Mouse (Mus musculus): ENCODE data around the gene Med24. TPM values are rescaled to one million over a fixed set of nuclear protein-coding genes. Genes with fewer than 3 reads are reported as not detected.
A peak's percentile ranks its signal among the peaks of the same experiment; 100 is the strongest.

The Med24 gene
- polyA plus RNA-seq, 1 experiment = 13.2 TPM

DNA sequence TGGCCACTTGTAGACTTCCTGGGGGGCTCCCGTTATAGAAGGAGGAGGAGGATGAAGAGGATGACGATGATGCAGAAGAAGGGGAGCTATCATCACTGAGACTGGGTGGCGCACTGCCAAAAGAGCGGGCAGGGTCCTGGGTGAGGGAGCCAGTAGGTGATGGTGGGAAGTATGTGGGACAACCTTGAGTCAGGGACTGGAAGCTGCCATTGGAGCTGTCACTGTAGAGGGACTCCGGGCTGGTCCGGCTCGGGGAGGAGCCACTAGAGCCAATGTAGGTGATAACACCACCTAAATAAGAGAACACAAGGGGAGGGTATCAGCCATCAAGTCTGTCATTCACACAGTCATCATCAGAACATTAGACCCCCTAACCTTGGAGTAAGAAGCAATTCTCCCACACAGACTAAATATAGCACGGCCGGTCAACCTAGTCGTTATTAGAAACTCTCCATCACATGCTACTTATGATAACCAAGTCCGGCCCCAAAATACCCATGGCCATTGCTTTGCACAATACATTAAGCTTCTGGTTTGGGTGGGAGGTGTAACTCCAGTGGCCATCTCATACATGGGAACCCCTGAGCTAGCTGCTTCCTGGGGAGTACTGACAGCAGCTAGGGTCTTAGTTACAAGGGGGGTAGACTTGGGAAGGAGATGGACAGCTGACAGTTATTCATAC, 42.8 kb upstream of the Med24 start:
- no peak for TF ChIP-seq GATA1 (IDR thresholded peaks at IDR 0.05; ENCODE audit: low read length)
- no peaks in the 10 kb centered on the region for H3K9me3 ChIP-seq (ENCODE audit: control insufficient read depth, low read length)
- peaks cover 98% of the 10 kb centered on the region for H3K4me1 ChIP-seq (ENCODE audit: control insufficient read depth)
- H3K36me3 ChIP-seq (ENCODE audit: control insufficient read depth) = peaks cover 26% of the 10 kb centered on the region
- H3K27me3 ChIP-seq (ENCODE audit: control insufficient read depth) = no peaks in the 10 kb centered on the region
- no peak overlapping the region for H3K4me3 ChIP-seq (replicated peaks)

DNA sequence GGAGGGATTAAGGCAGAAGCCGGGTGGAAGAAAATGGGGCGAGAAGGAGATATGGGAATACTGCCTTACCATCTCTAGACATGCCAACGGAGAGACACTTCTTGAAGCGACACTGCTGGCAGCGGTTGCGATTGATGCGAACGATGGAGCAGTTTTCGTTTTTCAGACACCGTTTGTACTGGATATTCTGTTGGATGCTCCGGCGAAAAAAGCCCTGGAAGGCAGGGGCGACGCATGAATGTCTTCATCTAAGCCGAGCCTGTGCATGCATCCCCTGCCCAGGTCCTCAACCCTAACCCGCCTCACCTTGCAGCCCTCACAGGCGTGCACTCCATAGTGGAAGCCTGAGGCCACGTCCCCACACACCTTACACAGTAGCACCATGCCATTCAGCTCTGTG, 41.9 kb upstream of the Med24 start:
- H3K36me3 ChIP-seq (ENCODE audit: control insufficient read depth) = peaks cover 31% of the 10 kb centered on the region
- H3K4me3 ChIP-seq (replicated peaks) = no peak overlapping the region
- TF ChIP-seq GATA1 (IDR thresholded peaks at IDR 0.05; ENCODE audit: low read length) = no peak
- TF ChIP-seq TAL1 (IDR thresholded peaks at IDR 0.05; ENCODE audit: low read length) = no peak
- no peaks in the 10 kb centered on the region for H3K27me3 ChIP-seq (ENCODE audit: control insufficient read depth)
- H3K9me3 ChIP-seq (ENCODE audit: control insufficient read depth, low read length) = no peaks in the 10 kb centered on the region
- peaks cover 98% of the 10 kb centered on the region for H3K4me1 ChIP-seq (ENCODE audit: control insufficient read depth)

DNA sequence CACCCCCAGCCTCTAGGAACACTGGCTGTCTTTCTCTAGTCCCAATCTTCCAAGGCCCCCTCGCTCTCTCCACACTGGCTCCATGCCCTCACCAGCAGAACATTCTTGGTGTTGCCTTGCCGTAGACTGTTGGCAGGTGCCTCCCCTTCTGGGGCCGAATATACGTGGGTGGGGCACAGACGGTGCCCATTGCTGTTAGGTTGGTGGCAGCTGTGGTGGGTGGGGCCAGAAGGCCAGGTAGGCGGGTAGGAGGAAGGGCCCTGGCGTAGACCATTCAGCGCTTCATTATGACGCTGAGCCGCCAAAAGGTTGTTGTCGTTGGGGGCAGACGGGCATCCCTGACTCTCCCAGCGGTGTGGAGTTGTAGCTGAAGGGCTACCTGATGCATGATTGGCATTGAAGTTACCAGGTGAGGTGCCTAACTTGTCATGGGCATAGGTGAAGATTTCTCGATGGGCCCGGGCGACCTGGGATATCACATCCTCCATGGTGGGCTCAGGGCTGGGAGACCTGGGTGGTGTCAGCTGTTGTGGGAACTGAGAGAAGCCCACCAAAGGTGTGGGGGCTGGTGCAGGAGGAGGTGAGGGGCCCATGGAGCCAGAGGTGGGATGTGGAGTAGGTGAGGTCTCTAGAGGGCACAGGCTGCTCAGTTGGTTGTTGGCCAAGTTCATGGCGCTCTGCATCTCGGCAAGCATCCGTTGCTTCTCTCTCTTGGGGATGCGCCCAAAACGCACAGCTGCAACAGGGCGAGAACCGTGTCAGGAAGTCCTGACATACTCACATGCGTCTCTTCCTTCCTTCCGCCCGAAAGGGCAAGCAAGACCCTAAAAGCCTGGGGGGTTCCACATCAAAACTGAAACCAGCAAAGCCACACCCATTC, 41.1 kb upstream of the Med24 start:
- H3K4me3 ChIP-seq (replicated peaks) = no peak overlapping the region
- TF ChIP-seq GATA1 (IDR thresholded peaks at IDR 0.05; ENCODE audit: low read length) (no peak), TAL1 (IDR thresholded peaks at IDR 0.05; ENCODE audit: low read length) (no peak)
- no peaks in the 10 kb centered on the region for H3K9me3 ChIP-seq (ENCODE audit: control insufficient read depth, low read length)
- peaks cover 98% of the 10 kb centered on the region for H3K4me1 ChIP-seq (ENCODE audit: control insufficient read depth)
- H3K36me3 ChIP-seq (ENCODE audit: control insufficient read depth) = peaks cover 37% of the 10 kb centered on the region
- H3K27me3 ChIP-seq (ENCODE audit: control insufficient read depth) = no peaks in the 10 kb centered on the region

DNA sequence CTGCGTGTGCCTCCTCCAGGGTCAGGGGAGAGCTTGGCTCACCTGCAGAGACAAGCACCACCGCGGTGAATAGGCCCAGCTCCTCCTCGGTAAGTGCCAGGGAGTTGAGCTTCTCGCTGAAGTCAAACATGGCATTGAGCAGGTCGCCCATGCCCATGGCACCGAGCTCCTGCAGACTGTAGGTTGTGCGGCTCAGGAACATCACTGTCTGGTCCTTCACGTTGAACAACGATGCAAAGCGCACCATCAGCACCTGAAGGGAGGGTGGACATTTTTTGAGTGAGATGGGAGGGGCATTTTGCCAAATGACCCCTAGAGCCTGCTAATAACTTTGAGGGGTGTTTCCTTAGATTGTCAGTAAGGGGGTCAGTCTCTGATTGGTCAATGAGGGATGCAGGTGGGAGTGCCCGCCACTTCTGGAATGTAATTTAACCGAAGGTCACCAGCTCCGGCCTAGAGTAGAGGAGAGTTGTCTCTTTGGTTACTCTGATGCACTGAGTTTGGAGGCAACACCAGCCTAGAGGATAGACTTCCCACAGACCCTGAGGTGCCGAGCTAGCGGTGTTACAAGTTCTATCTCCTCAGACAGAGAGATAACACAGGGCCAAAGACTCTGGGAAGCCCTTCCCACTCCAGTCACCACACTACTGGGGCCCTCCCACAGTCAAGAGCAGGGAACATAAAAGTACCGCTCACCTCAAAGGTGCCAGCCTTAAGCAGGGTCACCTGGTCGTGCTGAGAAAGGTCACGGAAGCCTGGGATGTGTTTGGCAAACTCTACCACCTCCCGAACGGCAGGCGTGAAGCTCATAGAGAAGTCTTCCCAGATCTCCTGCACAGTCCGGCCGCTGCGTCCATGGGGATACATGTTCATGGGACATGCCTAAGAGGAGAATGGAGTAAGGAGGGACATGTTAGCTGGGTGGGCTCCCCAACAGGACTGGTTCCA, 40.0 kb upstream of the Med24 start:
- H3K4me3 ChIP-seq (replicated peaks) = peak overlapping the region; percentile 63
- peaks cover 46% of the 10 kb centered on the region for H3K36me3 ChIP-seq (ENCODE audit: control insufficient read depth)
- no peaks in the 10 kb centered on the region for H3K9me3 ChIP-seq (ENCODE audit: control insufficient read depth, low read length)
- peaks cover 92% of the 10 kb centered on the region for H3K4me1 ChIP-seq (ENCODE audit: control insufficient read depth)
- no peaks in the 10 kb centered on the region for H3K27me3 ChIP-seq (ENCODE audit: control insufficient read depth)
- no peak for TF ChIP-seq TAL1 (IDR thresholded peaks at IDR 0.05; ENCODE audit: low read length)
- TF ChIP-seq GATA1 (IDR thresholded peaks at IDR 0.05; ENCODE audit: low read length) = no peak

DNA sequence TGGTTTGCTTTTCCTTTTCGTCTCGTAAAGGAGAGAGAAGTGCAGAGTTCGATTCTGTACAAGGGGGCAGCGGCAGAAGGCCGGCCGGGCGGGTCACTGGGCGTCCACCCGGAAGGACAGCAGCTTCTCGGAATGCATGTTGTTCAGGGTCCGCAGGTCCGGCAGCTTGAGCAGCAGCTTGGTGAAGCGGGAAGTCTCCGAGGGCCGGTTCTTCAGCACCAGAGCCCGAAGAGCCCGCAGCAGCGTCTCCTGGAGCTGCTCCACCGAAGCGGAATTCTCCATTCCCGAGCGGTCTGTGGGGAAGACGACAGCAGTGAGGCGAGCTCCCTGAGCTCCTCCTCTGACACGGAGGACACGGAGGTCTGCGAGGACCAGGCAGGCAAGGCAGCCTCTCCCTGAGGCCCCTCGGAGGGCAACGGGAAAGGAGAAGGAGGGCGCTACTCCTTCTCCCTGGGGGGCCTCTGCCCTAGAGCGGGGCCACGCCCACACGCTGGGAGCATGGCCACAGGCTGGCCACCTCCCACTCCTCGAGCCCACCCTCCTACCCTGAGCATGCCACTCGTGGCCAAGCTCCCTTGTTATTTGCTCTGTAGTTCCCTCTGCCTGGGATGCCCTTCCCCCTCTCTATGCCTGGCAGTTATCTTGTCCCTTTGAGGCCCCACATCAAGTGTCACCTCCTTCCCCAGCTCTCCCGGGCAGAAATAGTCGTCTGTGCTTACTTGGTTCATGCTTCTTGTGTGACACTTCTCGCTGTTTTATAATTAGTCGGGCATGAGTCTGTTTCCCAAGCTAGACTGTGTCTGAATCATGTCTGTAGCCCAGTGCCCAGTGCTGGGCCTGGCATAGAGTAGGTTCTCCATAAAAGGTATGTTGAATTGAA, 39.1 kb upstream of the Med24 start:
- Histone ChIP-seq H3K36me3 (ENCODE audit: control insufficient read depth) (peaks cover 55% of the 10 kb centered on the region), H3K9me3 (ENCODE audit: control insufficient read depth, low read length) (no peaks in the 10 kb centered on the region), H3K4me3 (replicated peaks) (peak overlapping the region; percentile 63), H3K4me1 (ENCODE audit: control insufficient read depth) (peaks cover 91% of the 10 kb centered on the region), H3K27me3 (ENCODE audit: control insufficient read depth) (no peaks in the 10 kb centered on the region)
- TF ChIP-seq GATA1 (IDR thresholded peaks at IDR 0.05; ENCODE audit: low read length) (peak; percentile 39; the same call in 1 of the 2 replicates), TAL1 (IDR thresholded peaks at IDR 0.05; ENCODE audit: low read length) (no peak)

DNA sequence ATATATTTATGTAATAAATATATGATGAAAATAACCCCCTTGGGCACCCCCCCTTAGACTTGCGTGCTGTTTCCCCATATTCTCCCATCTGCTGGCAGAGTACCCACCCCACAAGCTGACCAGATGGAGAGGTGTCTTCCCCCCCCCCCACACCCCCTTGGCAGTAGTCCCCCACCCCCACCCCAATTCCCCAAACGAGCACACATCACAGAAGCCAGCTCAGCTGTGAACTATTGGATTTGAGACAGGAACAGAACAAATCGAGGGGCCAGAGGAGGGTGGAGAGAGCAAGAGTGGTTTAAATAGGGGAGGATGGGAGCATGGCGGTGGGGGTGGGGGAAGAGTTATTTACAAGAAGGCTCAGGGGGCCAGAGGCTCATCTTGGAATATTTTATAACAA, 38.5 kb upstream of the Med24 start:
- no peaks in the 10 kb centered on the region for H3K9me3 ChIP-seq (ENCODE audit: control insufficient read depth, low read length)
- H3K4me1 ChIP-seq (ENCODE audit: control insufficient read depth) = peaks cover 91% of the 10 kb centered on the region
- no peaks in the 10 kb centered on the region for H3K27me3 ChIP-seq (ENCODE audit: control insufficient read depth)
- no peak for TF ChIP-seq GATA1 (IDR thresholded peaks at IDR 0.05; ENCODE audit: low read length)
- no peak for TF ChIP-seq TAL1 (IDR thresholded peaks at IDR 0.05; ENCODE audit: low read length)
- H3K4me3 ChIP-seq (replicated peaks) = peak overlapping the region; percentile 63
- H3K36me3 ChIP-seq (ENCODE audit: control insufficient read depth) = peaks cover 62% of the 10 kb centered on the region

DNA sequence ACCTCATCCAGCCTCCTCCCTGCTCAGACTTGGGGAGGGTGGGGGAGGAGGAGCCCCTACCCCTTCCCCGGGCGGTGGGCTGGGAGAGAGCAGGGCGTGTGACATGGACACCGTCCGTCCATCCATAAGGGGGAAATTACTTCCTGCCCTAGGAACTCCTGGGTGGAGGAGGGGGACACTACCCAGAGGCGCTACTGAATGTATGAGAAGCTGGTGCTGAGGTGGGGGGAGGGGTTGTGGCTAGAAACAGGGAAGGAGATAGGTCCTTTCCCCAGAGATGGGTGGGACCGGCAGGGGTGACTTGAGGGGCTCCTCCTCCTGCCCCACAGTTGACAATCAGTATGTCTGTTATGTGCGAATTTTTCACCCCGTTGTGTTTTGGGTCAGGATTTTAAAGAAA, 38.0 kb upstream of the Med24 start:
- Histone ChIP-seq H3K4me3 (replicated peaks) (peak overlapping the region; percentile 63), H3K4me1 (ENCODE audit: control insufficient read depth) (peaks cover 90% of the 10 kb centered on the region), H3K27me3 (ENCODE audit: control insufficient read depth) (no peaks in the 10 kb centered on the region), H3K9me3 (ENCODE audit: control insufficient read depth, low read length) (no peaks in the 10 kb centered on the region), H3K36me3 (ENCODE audit: control insufficient read depth) (peaks cover 65% of the 10 kb centered on the region)
- TF ChIP-seq GATA1 (IDR thresholded peaks at IDR 0.05; ENCODE audit: low read length) (no peak), TAL1 (IDR thresholded peaks at IDR 0.05; ENCODE audit: low read length) (no peak)

DNA sequence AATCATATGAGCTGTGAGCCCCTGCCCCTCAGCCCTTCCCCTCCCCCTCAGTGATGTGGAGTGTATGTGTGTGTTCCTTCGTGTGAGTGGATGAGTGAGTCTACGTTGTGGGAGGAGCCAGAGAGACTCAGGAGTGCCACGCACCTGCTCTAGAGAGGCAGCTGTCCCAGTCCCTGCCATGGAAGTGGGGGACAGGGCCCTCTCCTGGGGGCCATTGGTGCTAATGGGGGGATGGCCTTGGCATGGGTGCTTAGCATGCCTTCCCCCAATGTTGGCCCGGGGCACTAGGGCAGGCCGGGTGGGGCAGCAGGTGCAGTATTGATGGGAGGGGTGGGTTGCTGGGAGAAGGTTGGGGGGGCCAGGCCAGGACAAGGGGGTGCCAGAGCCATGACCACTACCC, 37.6 kb upstream of the Med24 start:
- H3K9me3 ChIP-seq (ENCODE audit: control insufficient read depth, low read length) = no peaks in the 10 kb centered on the region
- no peaks in the 10 kb centered on the region for H3K27me3 ChIP-seq (ENCODE audit: control insufficient read depth)
- H3K36me3 ChIP-seq (ENCODE audit: control insufficient read depth) = peaks cover 70% of the 10 kb centered on the region
- peaks cover 89% of the 10 kb centered on the region for H3K4me1 ChIP-seq (ENCODE audit: control insufficient read depth)
- no peak overlapping the region for H3K4me3 ChIP-seq (replicated peaks)
- no peak for TF ChIP-seq GATA1 (IDR thresholded peaks at IDR 0.05; ENCODE audit: low read length)
- no peak for TF ChIP-seq TAL1 (IDR thresholded peaks at IDR 0.05; ENCODE audit: low read length)

All from erythroblast, embryonic 14.5 days (primary cell).